Mouse (Mus musculus) liver, adult 2 months (tissue): ENCODE measurements around the gene Arhgef39.

Experiments used
- CTCF ChIP-seq: fragments of 200-500 bp; IDR thresholded peaks from 2 replicates; pipeline ENCODE4 v1.5.1; 2011; ENCODE audit warnings: low read depth, low read length, control low read depth
- POLR2A ChIP-seq: fragments of 200-500 bp; IDR thresholded peaks from 2 replicates; pipeline ENCODE4 v1.6.1; 2011; ENCODE audit warnings: low read length, control low read depth; ENCODE audit not compliant: insufficient read depth; ENCODE audit errors: extremely low read depth

DNA sequence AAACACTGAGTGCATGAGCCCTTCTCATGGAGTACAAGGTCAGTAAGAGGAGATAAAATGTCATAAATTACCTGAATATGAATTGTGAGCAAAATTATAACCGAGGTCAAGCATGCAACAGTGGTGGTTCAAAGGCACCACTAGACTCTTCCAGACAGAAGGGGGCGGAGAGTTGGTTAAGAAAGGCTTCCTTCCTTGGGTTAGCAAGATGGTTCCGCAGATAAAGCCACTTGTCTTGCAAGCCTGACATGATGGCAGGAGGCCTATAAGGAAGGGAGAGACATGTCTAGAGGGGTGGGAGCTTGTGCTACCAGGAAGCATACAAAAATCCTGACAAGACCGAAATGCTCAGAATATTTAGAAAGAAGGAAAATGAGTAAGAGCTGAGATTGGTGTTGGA, 4.8 kb upstream of the Arhgef39 start:
- TF ChIP-seq CTCF (no peak), POLR2A (no peak)
